Mouse (Mus musculus) gastrocnemius, postnatal 10 days (tissue): ENCODE results near the gene Prkce. TPM values are rescaled to one million over a fixed set of nuclear protein-coding genes. Genes with fewer than 3 reads are reported as not detected.
"Not testable (repeated sequence)": the region's sequence is repeated elsewhere in the genome, so short reads cannot be mapped to it uniquely, and the experiment has no call there.

Experiments
- DNase-seq: peaks from one replicate; pipeline ENCODE4 v3.0.0; 2021; ENCODE audit warnings: mixed read lengths
- total RNA-seq, 2 experiments: library from RNA; stranded (reverse); gene quantifications; 2 replicates each; pipeline ENCODE4 v1.2.3; 2021

Prkce gene
- total RNA-seq, 2 experiments from 2014 or later, result 11.3 to 14.0 TPM

GRCm38 (mm10) chr17:86453673-86454350 lies 286.2 kb downstream of the Prkce start:
- no peak for DNase-seq

- no peak for DNase-seq
These were observed 286.7 kb downstream of the Prkce start for GRCm38 (mm10) chr17:86454351-86454706.

- DNase-seq, result no peak
These were observed 288.9 kb downstream of the Prkce start for GRCm38 (mm10) chr17:86456512-86456911.

DNA sequence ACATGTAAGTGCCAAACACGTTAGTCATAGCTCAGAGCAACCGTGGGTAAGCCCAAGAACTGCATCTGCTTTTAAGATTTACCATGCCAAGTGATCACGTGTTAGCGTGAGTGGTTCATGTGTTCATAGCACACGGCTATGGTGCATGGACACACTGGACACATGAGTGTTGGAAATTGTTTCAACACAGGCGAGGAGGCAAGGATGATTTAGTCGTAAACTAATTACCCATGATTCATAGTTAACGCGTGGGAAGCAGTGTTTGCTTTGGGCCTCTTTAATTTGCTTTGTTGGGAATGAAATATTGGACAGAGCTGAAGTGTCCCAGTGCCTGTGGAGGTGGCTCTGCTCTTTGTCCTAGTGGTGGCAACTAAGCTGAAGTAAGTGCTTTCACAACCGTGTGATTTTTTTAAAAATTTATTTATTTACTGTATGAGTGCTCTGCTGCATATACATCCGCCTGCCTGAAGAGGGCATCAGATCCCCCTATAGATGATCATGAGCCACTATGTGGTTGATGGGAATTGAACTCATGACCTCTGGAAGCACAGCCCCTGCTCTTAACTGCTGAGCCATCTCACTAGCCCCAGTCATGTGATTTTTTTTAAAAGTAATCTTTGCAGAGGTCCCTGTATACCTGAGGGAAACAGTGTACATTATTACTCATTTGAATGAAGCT lies 290.9 kb downstream of the Prkce start:
- DNase-seq, result no peak

DNA sequence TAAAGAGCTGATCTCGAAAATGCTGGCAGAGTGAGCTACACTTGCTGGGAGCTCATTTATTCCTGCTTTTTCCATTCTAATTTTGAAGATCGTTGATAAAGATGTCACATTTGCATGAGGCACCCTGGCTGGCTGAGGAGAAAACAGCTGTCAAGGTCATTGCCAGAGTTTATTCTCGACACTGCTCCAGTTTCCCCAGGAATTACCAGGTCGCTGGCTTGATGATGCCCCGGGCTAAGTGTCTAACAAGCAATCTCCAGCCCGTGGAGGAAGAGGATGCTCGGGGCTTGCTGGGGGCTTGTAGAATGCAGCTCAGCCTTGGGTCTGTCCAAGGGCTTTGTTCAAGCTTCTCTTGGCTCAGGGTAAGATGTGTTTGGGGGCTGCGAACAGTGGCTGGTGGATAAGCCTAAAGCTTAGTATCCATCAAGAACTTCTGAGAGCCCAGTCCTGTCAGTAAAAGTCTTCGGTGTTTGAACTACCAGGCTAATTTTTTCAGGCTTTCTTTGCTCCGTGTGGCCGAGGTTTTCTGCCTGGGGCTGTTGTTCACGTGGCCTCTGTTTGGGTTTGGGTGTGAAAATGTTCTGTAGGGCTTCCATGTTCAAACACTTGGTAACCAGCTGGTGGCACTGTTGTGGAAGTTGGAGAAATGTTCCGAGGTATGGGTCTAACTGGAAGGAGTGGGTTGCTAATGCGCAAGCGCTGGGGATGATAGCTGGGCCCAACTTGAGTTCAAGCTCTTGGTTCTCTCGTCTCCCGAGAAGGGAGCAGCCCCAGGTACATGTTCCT lies 293.3 kb downstream of the Prkce start:
- DNase-seq, result no peak

DNA sequence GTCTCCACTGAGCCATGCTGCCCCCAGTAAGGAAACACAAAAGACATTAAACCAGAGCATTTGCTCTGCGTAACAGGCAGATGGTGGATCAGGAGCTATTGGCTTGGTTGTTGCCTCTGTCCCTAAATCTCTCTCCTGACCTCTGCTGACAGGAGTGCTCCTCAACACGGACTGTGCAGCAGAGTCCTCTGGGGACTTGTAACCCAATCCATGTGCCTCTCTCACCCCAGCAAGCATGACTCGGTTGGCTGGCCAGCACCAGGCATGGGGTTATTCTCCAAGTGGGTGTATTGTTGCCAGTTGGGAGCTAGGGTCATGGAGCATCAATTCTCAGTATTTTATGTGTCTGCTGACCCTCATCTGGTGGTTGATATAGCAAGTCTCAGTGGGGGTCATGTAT lies 295.8 kb downstream of the Prkce start:
- no peak for DNase-seq

DNA sequence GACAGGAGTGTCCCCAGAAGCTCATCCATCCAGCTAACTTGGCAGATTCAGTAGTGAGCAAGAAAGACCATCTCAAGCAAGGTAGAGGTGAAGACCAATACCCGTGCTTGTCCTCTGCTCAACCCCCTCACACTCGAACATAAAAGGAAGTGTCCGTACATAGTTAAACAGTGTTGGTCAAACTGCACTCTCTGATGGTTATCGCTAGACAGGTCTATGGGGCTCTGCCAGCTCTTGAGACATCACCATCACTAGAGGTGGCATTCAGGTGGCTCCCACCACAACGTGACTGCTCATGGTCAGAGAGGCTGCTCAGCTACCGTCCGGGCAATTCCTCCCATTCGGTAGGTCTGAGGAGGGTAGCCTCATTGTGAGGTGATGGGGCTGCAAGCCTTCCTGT lies 296.6 kb downstream of the Prkce start:
- DNase-seq, result no peak

DNA sequence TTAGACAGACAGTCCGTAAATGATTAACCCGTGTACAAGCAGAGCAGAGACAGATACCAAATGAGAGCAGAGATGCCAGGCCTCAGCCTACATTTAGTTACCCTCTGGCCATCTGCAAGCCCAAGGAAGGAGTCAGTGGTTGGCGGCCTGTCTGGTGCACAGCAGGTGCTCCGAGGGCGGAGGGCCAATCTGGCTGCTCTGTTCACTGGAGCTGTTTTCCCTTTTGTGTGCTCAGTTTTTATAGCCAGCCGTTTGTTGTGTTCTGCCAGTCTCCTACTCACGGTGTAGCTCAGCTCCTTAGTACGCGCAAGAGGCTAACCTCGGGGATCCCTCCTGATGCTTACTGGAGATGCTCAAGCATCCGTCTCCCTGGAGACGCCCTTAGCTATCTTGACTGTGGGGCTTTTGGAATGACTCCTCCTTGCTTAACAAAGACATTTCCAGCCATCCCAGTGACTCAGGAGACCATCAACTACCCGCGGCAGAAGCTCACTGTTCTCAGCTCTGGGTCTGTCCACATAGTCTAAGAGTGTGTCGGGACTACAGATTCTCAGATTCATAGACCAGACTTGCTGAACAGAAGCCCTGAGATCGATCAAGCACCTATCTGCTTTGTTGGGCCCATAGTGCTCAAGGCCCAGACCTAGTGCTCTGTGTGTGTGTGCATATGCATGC lies 297.2 kb downstream of the Prkce start:
- DNase-seq, result peak; percentile 36

- no peak for DNase-seq
These were observed 298.3 kb downstream of the Prkce start for GRCm38 (mm10) chr17:86465865-86466264.

- DNase-seq, result no peak
These were observed 298.8 kb downstream of the Prkce start for GRCm38 (mm10) chr17:86466412-86466811.

DNA sequence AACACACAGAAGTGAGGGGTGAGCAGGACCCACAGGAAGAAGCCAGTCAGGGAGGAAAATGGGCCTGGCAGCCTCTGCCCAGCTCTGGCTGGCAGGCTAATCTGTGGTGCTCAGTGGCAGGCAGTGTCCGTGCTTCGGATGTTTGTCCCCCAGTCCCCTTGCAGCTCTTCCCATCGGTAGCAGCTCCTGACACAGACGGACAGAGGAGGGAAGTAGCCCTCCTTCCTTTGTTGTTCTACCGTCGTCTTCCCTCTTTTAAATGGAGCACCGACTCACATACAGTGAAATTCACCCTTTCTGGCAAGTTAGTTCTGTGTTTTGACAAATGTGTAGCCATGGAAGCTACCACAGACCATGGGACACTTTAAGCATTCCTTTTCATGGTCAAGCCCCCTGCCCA lies 299.3 kb downstream of the Prkce start:
- no peak for DNase-seq

DNA sequence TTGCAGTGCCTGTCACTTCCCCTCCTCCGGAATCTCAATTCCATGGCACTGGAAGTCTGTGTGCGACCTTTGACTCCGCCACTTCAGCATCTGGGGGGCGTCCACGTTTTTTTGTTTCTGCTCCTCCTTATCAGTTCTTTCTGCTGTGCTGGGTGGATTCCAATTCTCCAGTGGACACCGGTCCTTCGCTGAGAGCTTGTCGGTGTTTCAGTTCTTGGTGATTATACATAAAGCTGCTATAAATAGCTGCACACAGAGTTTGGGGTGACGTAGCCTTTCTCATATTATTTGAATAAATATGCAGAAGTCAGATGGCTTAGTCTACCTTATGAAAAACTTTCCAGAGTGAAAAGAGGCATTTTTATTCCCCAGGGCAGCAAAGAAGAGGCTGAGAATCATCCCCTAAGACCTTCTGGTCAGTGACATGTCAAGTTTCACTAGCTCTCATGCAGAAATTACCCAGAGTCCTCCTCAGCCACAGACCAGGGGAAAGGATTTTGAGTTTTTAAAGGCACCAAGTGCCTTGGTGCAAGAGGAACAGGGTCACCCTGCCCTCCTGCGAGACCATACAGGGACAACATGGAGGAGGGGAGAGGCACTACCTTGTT lies 299.8 kb downstream of the Prkce start:
- no peak for DNase-seq

DNA sequence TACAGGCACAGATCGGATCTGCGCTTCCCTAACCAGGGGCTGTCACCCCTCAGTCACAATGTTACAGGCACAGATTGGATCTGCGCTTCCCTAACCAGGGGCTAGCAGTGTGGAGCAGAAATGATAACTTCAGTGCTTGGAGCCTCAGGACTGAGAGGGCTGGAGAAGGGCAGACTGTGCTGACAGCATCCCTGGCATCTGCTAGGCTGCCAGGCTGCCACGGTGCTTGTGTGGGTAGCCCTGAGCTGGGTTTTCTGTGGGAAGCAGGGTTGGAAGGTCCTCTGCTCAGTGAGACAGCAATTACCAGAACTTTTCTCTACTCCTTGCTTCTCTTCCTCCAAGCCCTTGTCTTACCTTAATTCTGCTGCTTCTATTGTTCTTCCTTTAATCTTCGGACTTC lies 300.4 kb downstream of the Prkce start:
- DNase-seq, result no peak

DNA sequence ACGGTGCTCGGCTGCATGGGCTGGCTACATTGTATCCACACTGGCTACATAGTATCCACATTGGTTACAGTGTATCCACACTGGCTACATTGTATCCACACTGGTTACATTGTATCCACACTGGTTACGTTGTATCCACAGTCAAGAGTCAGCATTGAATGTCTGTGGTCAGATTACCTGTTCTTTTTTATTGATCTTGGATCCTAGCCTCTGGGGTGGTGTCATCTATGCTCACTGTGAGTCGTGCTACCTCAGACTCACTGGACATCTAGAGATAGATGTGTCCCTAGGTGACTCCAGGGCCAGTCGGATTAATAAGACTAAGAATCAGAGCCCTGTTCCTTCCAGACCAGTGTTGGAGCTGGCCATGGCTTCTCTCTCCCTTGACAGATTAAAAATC lies 302.6 kb downstream of the Prkce start:
- no peak for DNase-seq

DNA sequence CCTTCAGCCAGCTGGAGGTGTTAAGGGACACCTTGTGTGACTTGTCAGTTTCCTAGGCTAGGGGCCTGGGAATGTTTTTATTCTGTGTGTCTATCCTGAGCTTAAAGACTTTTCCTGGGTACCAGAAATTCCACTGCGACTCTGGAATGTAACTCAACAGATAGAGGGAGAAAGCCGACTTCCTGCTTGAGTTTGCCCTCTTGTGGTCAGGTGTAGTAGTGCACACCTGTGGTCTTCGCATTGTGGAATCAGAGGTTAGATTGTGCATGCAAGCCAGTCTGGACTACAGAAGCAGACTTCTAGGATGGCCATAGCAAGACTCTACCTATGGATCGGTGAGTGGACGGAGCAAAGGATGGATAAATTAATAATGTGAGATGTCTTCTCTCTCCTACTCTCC lies 304.1 kb downstream of the Prkce start:
- DNase-seq, result no peak

DNA sequence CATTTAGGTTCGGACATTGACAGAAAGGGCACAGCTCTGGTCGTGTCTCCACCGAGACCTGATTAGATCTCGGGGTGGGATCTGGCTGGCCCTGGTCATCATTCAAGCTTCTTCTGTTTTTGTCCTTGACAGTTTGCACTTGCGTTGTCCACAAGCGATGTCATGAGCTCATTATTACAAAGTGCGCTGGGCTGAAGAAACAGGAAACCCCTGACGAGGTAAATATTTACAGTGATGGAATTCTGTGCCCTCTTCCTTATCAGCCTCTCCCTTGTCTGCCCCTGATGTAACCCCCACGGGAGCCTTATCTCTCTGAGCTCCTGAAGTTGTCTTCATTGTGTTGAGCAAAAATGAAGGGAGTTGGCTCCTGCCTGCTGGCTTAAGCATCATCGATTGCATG lies 309.1 kb downstream of the Prkce start:
- DNase-seq, result no peak

DNA sequence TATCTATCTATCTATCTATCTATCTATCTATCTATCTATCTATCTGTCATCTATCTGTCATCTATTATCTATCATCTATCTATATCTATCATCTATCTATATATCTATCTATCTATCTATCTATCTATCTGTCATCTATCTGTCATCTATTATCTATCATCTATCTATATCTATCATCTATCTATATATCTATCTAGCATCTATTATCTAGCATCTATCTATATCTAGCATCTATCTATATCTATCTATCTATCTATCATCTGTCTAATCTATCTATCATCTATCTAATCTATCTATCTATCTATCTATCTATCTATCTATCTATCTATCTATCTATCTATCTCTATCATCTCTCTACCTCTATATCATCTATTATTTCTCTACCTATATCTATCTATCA lies 309.8 kb downstream of the Prkce start:
- not testable (repeated sequence) for DNase-seq

- no peak for DNase-seq
These were observed 311.8 kb downstream of the Prkce start for GRCm38 (mm10) chr17:86479406-86479805.

- DNase-seq, result no peak
These were observed 315.1 kb downstream of the Prkce start for GRCm38 (mm10) chr17:86482675-86483074.

DNA sequence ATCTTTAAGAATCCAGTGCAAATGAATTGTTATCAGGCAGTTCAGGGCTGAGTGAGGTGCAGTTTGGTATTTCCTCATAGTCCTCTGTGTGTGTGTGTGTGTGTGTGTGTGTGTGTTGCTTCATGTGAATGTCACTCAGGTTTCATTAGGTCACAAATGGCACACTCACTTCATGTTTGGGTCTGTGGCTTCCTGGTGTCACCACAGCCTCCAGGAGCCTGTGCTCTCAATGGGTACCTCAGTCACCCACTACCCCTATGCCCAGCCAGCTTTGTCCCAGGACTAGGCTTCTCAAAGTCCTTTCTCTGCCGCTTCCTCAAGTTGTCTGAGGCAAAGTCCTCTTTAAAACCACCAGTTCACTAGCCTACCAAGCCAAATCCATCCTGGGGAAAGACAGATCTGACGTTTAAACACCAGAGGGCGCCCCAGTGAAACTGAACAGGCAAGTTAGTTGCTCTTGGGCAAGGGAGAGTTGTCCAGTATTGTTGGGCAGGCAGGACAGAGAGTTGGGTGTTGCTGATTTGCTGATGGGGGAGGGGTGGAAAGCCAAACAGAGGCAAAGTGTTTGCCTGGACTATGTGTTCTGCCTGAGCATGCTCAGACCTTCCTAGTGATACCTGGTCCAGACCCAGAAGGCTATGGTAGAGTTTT lies 316.6 kb downstream of the Prkce start:
- peak; percentile 85 for DNase-seq

- no peak for DNase-seq
These were observed 319.1 kb downstream of the Prkce start for GRCm38 (mm10) chr17:86486657-86487056.

DNA sequence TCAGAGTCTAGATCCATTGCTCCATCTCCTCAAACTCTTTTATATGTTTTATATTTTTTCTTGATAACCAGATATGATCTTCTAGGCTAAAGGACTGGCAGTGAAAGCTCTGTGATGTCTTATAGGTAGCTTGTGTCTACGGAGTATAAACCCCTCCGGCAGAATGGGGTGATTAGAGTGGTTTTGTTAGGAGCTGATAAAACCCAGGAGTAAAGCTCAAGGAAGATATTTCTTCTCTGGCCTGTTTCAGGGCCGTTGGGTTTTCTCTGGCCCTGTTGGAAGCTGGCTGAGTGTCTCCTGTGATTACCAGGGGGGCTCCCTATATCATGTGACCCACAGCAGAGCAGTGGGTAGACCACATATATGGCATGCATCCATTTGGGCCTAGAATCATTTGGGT lies 319.9 kb downstream of the Prkce start:
- DNase-seq, result no peak
